Mouse (Mus musculus): ENCODE measurements around the gene Apba3. TPM values are rescaled to one million over a fixed set of nuclear protein-coding genes. Genes with fewer than 3 reads are reported as not detected.

Apba3 gene
- polyA plus RNA-seq, 1 experiment from 2014 or later, result 36.4 TPM

- Histone ChIP-seq H3K9ac (no peak overlapping the region), H3K9me3 (no peaks in the 10 kb centered on the region), H3K4me3 (no peak overlapping the region), H3K27me3 (replicated peaks) (peaks cover 26% of the 10 kb centered on the region), H3K4me2 (replicated peaks) (peak overlapping the region; percentile 86), H3K36me3 (no peaks in the 10 kb centered on the region), H3K4me1 (peaks cover 23% of the 10 kb centered on the region), H3K27ac (no peak overlapping the region)
- WGBS, result 85% methylated on average over 6 of the region's 6 CpGs
- ATAC-seq (ENCODE audit: low FRiP score, low read depth), result no peak
Measured at GRCm38 (mm10) chr10:81234206-81234605, 32.6 kb upstream of the Apba3 start.

DNA sequence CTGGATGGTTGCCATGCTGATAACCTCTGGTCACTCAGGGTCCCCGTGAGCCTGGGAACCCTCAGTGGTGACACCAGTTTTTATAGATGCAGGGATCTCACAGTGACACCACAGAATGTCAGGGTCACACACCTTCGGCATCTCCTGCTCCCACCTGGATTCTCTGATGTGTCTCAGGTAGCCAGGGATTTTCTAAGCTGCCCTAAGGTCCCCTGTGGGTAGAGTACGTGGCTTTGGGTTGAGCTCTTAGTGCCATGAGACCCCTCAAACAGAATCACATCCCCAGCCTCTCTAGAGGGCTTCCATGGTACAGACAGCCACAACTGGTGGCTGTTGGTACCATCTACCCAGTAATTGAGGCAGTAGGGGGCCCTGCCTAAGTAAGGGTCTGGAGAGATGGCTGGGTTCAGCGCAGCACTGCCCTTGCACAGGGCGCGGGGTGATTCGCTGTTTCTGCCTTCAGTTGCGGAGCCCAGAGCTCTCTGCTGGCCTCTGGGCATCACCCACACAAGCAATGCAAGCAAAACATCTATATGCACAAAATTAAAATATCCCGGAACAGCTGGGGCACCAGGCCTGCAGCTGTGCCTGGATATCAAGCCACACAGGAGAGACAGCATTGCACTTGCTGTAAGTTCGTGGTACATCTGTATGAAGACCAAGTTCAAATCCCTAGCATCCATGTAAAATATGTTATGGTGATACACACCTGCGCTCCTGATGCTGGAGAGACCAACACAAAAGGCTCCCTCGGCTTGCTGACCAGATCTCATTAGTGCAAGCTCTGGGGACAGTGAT lies 30.1 kb upstream of the Apba3 start:
- Histone ChIP-seq H3K36me3 (no peaks in the 10 kb centered on the region), H3K4me3 (no peak overlapping the region), H3K9ac (no peak overlapping the region), H3K27ac (no peak overlapping the region), H3K27me3 (replicated peaks) (peaks cover 37% of the 10 kb centered on the region), H3K4me2 (replicated peaks) (no peak overlapping the region), H3K4me1 (peaks cover 14% of the 10 kb centered on the region), H3K9me3 (no peaks in the 10 kb centered on the region)
- no peak for ATAC-seq (ENCODE audit: low FRiP score, low read depth)
- WGBS, result 85% methylated on average over 12 of the region's 12 CpGs

DNA sequence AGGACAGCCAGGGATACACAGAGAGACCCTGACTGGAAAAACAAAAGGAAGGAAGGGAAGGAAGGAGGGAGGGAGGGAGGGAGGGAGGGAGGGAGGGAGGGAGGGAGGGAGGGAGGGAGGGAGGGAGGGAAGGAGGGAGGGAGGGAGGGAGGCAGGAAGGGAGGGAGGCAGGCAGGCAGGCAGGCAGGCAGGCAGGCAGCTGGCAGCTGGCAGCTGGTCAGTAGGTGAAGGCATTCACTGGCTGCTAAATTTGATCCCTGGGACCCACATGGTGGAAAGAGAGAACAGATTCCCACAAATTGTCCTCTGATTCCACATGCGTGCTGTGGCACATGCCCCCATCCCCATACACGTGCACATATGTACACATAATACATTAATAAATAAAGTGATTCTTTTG lies 28.1 kb upstream of the Apba3 start:
- no peak overlapping the region for H3K4me3 ChIP-seq
- H3K4me2 ChIP-seq (replicated peaks), result no peak overlapping the region
- peaks cover 47% of the 10 kb centered on the region for H3K27me3 ChIP-seq (replicated peaks)
- no peak overlapping the region for H3K27ac ChIP-seq
- no peak for ATAC-seq (ENCODE audit: low FRiP score, low read depth)
- peaks cover 9% of the 10 kb centered on the region for H3K4me1 ChIP-seq
- 78% methylated on average over 2 of the region's 2 CpGs for WGBS
- H3K9ac ChIP-seq, result no peak overlapping the region
- no peaks in the 10 kb centered on the region for H3K36me3 ChIP-seq
- H3K9me3 ChIP-seq, result no peaks in the 10 kb centered on the region

- Histone ChIP-seq H3K4me1 (peaks cover 7% of the 10 kb centered on the region; the same call in 1 of the 2 replicates), H3K9ac (no peak overlapping the region), H3K4me2 (replicated peaks) (no peak overlapping the region), H3K27me3 (replicated peaks) (peaks cover 53% of the 10 kb centered on the region), H3K9me3 (no peaks in the 10 kb centered on the region), H3K27ac (no peak overlapping the region), H3K36me3 (0 out of 2 replicates have a peak, but pooled peaks cover 3% of the 10 kb centered on the region), H3K4me3 (no peak overlapping the region)
- ATAC-seq (ENCODE audit: low FRiP score, low read depth), result no peak
- 20% methylated on average over 13 of the region's 13 CpGs for WGBS
Measured at GRCm38 (mm10) chr10:81240876-81241275, 25.9 kb upstream of the Apba3 start.

- H3K27ac ChIP-seq, result no peak overlapping the region
- H3K27me3 ChIP-seq (replicated peaks), result peaks cover 48% of the 10 kb centered on the region
- H3K9me3 ChIP-seq, result no peaks in the 10 kb centered on the region
- no peak for ATAC-seq (ENCODE audit: low FRiP score, low read depth)
- H3K4me3 ChIP-seq, result 0 out of 2 replicates have a peak overlapping the region, but pooled peaks have one; percentile 3
- no peak overlapping the region for H3K4me2 ChIP-seq (replicated peaks)
- no peak overlapping the region for H3K9ac ChIP-seq
- H3K36me3 ChIP-seq, result 0 out of 2 replicates have a peak, but pooled peaks cover 3% of the 10 kb centered on the region
- H3K4me1 ChIP-seq, result peaks cover 7% of the 10 kb centered on the region; the same call in 1 of the 2 replicates
- 90% methylated on average over 16 of the region's 16 CpGs for WGBS
Measured at GRCm38 (mm10) chr10:81242021-81242420, 24.7 kb upstream of the Apba3 start.

- Histone ChIP-seq H3K9ac (no peak overlapping the region), H3K4me3 (no peak overlapping the region), H3K27me3 (replicated peaks) (peaks cover 36% of the 10 kb centered on the region), H3K27ac (no peak overlapping the region), H3K9me3 (no peaks in the 10 kb centered on the region), H3K36me3 (0 out of 2 replicates have a peak, but pooled peaks cover 3% of the 10 kb centered on the region), H3K4me1 (peaks cover 7% of the 10 kb centered on the region; the same call in 1 of the 2 replicates), H3K4me2 (replicated peaks) (no peak overlapping the region)
- no peak for ATAC-seq (ENCODE audit: low FRiP score, low read depth)
- WGBS, result 76% methylated on average over 4 of the region's 4 CpGs
Measured at GRCm38 (mm10) chr10:81244146-81244545, 22.6 kb upstream of the Apba3 start.

- peaks cover 32% of the 10 kb centered on the region for H3K27me3 ChIP-seq (replicated peaks)
- peaks cover 6% of the 10 kb centered on the region; the same call in 1 of the 2 replicates for H3K4me1 ChIP-seq
- no peak overlapping the region for H3K4me2 ChIP-seq (replicated peaks)
- ATAC-seq (ENCODE audit: low FRiP score, low read depth), result peak; percentile 60
- H3K9me3 ChIP-seq, result no peaks in the 10 kb centered on the region
- 9% methylated on average over 17 of the region's 17 CpGs for WGBS
- no peak overlapping the region for H3K4me3 ChIP-seq
- no peak overlapping the region for H3K27ac ChIP-seq
- H3K9ac ChIP-seq, result no peak overlapping the region
- 0 out of 2 replicates have a peak, but pooled peaks cover 3% of the 10 kb centered on the region for H3K36me3 ChIP-seq
Measured at GRCm38 (mm10) chr10:81244595-81244994, 22.2 kb upstream of the Apba3 start.

- peaks cover under 1% of the 10 kb centered on the region; the same call in 1 of the 2 replicates for H3K4me1 ChIP-seq
- H3K27me3 ChIP-seq (replicated peaks), result peaks cover 26% of the 10 kb centered on the region
- H3K9ac ChIP-seq, result no peak overlapping the region
- no peak overlapping the region for H3K4me3 ChIP-seq
- ATAC-seq (ENCODE audit: low FRiP score, low read depth), result no peak
- WGBS, result 86% methylated on average over 6 of the region's 6 CpGs
- no peak overlapping the region for H3K4me2 ChIP-seq (replicated peaks)
- H3K36me3 ChIP-seq, result 0 out of 2 replicates have a peak, but pooled peaks cover 3% of the 10 kb centered on the region
- no peaks in the 10 kb centered on the region for H3K9me3 ChIP-seq
- no peak overlapping the region for H3K27ac ChIP-seq
Measured at GRCm38 (mm10) chr10:81245166-81245565, 21.6 kb upstream of the Apba3 start.

DNA sequence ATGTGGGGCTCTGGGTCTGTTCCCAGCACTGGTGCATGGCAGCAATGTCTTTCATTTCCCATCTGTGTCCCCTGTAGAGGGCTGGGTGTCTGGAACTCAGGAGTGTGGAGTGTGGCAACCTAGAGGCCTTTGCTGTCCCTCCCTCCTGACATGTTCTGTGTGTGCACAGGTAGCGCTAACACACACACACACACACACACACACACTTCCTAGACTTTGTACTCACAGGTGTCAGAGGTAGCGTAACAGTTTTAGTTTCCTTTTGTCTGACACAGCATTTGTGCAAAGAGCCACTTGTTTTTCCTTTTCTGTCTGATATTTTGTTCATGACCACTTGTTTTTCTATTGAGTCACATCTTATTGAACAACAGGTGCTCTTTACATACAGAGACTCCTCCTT lies 19.0 kb upstream of the Apba3 start:
- whole genome bisulfite sequencing, result 97% methylated on average over 2 of the region's 2 CpGs
- no peak overlapping the region for H3K4me2 ChIP-seq (replicated peaks)
- no peak overlapping the region for H3K4me3 ChIP-seq
- H3K27me3 ChIP-seq (replicated peaks), result peaks cover 34% of the 10 kb centered on the region
- H3K9me3 ChIP-seq, result no peaks in the 10 kb centered on the region
- H3K9ac ChIP-seq, result no peak overlapping the region
- H3K4me1 ChIP-seq, result peaks cover 10% of the 10 kb centered on the region
- no peak for ATAC-seq (ENCODE audit: low FRiP score, low read depth)
- H3K27ac ChIP-seq, result no peak overlapping the region
- 0 out of 2 replicates have a peak, but pooled peaks cover 3% of the 10 kb centered on the region for H3K36me3 ChIP-seq

DNA sequence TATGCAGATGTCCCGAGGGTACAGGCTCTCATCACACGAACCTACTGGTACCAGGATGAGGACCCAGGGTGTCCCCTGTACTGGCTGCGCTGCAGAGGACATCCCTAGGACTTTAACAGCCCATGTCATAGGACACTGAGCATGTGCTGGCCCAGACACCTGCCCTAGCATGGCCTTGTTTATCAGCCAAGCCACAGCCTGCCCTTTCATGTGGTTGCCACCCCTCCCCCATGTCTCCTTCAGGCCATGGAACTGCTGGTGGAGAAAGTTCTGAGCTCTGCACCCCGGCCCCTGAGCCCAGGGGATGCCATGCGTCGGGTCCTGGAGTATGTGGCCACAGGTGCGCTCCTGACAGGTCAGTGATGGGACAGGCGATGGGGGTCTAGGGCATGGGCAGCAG lies 17.3 kb upstream of the Apba3 start:
- Histone ChIP-seq H3K9me3 (no peaks in the 10 kb centered on the region), H3K27ac (no peak overlapping the region), H3K4me2 (replicated peaks) (no peak overlapping the region), H3K4me1 (peaks cover 14% of the 10 kb centered on the region), H3K36me3 (no peaks in the 10 kb centered on the region), H3K27me3 (replicated peaks) (peaks cover 41% of the 10 kb centered on the region), H3K4me3 (no peak overlapping the region), H3K9ac (no peak overlapping the region)
- ATAC-seq (ENCODE audit: low FRiP score, low read depth), result no peak
- WGBS, result 85% methylated on average over 8 of the region's 8 CpGs

- Histone ChIP-seq H3K27ac (no peak within 1 kb of the TSS), H3K36me3 (no peaks in the 10 kb centered on the region), H3K4me1 (peaks cover 22% of the 10 kb centered on the region), H3K9me3 (no peaks in the 10 kb centered on the region), H3K4me2 (replicated peaks) (peak within 1 kb of the TSS; percentile 52), H3K9ac (peak within 1 kb of the TSS; percentile 27), H3K4me3 (0 out of 2 replicates have a peak within 1 kb of the TSS, but pooled peaks have one; percentile 11), H3K27me3 (replicated peaks) (peaks cover 62% of the 10 kb centered on the region)
- peak; percentile 61 for ATAC-seq (ENCODE audit: low FRiP score, low read depth)
- WGBS, result 10% methylated on average over 44 of the region's 44 CpGs
Measured at GRCm38 (mm10) chr10:81252424-81253419, 14.0 kb upstream of the Apba3 start, which contains the start of gene Matk. Matk (plus strand) TSS chr10:81252935.

DNA sequence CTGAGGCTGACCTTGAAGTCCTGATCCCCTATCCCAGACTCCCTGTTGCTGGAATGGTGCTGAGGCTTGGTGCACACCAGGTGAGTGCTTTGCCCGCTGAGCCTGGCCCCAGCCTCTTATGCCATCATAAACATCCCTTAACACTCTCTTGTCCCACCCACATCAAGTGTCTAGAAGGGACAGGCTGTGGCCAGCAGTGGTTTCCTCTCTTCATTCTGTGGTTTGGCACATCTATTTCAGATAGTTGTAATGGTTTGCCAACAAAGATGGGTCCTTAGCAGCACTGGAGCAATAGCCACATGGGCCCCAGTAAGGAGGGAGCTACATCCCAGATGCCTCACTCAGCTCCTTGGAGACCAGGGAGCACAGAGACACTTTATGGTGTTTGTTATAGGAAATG lies 11.9 kb upstream of the Apba3 start:
- Histone ChIP-seq H3K4me3 (no peak overlapping the region), H3K9me3 (no peaks in the 10 kb centered on the region), H3K9ac (no peak overlapping the region), H3K4me2 (replicated peaks) (no peak overlapping the region), H3K27me3 (replicated peaks) (peaks cover 84% of the 10 kb centered on the region), H3K36me3 (no peaks in the 10 kb centered on the region), H3K27ac (no peak overlapping the region), H3K4me1 (peaks cover 34% of the 10 kb centered on the region)
- WGBS, result 56% methylated on average over 1 of the region's 1 CpGs
- no peak for ATAC-seq (ENCODE audit: low FRiP score, low read depth)

Measured in neural tube, embryonic 12.5 days (tissue).